Mouse (Mus musculus) urinary bladder, postnatal 10 days (tissue): Measurements from ENCODE around the gene Olfr294.

Source experiments
- DNase-seq: peaks from one replicate; pipeline ENCODE4 v3.0.0; 2022; ENCODE audit warnings: low spot score

Olfr294 gene

DNA sequence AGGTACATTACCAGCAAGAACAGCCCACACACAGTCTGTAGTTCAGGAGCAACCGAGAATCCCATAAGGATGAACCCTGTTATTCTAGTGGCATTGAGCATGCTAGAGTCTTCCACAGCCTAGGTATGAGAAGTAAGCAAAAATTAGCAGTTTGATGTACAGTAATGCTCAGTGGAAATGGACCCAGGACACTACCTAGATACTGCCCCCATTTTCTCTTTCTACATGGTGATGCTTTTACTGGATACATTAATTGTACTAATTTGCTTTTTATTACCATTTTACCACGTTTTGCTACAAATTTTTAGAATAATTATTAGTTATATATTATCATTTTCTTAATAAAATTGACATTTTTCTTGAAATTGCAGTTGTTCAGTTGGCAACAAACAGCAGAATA, at the start of gene Olfr294:
Gene Olfr294, minus strand, starts transcription at position 101 of the 400 bp plus-strand sequence.
- no peak for DNase-seq

DNA sequence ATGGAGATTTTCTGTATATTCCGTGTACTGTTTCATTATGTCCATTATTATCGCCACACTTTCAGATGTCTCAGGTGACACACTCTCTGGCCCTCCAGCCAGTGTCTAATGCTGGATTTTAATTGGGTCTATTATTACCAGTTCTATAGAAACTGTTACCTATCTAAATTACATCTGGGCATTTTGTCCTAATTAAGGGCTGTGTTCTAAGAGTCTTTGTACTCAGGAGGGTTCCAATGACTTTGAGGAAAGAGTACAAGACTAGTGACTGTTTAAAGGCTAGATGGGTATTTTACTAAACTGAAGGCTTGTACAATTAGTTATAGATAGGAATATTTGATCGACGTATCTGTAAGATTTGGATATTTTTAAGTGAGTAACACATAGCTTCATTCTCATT, 32.3 kb upstream of the Olfr294 start, which contains the start of gene Olfr293:
Gene Olfr293, plus strand, starts transcription at position 301 of the 400 bp plus-strand sequence.
- DNase-seq = no peak

DNA sequence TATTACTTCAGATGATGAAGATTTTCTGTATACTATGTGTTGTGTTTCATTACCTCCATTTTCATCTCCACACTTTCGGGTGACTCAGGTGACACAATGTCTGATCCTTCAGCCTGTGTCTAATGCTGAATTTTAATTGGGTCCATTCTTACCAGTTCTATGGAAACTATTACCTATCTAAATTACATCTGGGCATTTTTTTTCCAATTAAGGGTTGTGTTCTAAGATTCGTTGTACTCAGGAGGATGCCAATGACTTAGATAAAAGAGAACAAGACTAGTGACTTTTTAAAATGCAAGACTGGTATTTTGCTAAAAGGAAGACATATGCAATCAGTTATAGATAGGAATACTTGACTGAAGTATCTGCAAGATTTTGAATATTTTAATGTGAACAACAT, 32.9 kb downstream of the Olfr294 start, which contains the start of gene Olfr295:
Gene Olfr295, plus strand, starts transcription at position 301 of the 400 bp plus-strand sequence.
- DNase-seq = no peak
